Mouse (Mus musculus) thymus, adult 2 months (tissue): ENCODE measurements at regions not wholly inside any gene's neighbourhood (a gene's known extent, or its start where the extent isn't known, plus 50 kb on each side); places are given as distances from the start of the nearest gene placed in this dataset.

Experiments
- CTCF ChIP-seq: fragments of 200-500 bp; IDR thresholded peaks from 2 replicates; pipeline ENCODE4 v1.5.1; 2012; ENCODE audit warnings: mild to moderate bottlenecking, control low read depth, low read length, moderate library complexity, borderline replicate concordance; ENCODE audit not compliant: control insufficient read depth, poor library complexity, insufficient read depth; ENCODE audit errors: extremely low read depth
- POLR2A ChIP-seq: fragments of 200-500 bp; IDR thresholded peaks from 2 replicates; pipeline ENCODE4 v1.6.1; 2012; ENCODE audit warnings: mild to moderate bottlenecking, low read length, control low read depth, moderate library complexity; ENCODE audit not compliant: control insufficient read depth, poor library complexity, insufficient read depth; ENCODE audit errors: extremely low read depth

DNA sequence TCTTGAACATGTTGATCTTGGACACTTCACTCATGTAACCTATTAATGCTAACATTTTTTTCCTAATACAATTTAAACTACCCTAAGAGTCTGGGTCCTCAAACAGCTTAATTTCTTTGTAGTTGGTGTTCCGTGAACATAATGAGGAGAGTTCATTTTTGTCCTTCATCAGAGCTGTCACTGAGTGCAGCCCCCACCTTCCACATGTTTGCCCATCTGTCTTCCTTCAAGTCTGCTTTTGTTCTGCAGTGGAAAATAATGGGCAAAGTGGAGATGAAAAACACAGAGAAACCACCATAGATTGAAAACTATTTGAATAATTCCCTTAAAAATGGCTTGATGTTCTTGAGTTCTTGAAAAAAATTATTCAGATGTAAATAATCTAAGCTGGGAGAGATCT, 369.5 kb upstream of the Nrp1 start:
- TF ChIP-seq CTCF (no peak), POLR2A (no peak)
